ENCODE assay signal across 33 mouse cellular contexts in genomic region chr10:61345179-61345578, GRCm38 (mm10). TPM values are rescaled to one million over a fixed set of nuclear protein-coding genes. Genes with fewer than 3 reads are reported as not detected.
"Had no signal": no experiment of that assay in that cellular context is flagged by ENCODE, and none has a peak within 500 bp of the region (broad histone marks: within the 10 kb centered on the region; RNA-seq: fewer than 3 reads in every experiment).

No protein-coding gene starts in this region.

- H3K4me1 ChIP-seq: hindbrain, embryonic 15.5 days had no signal

- DNase-seq: gastrocnemius, adult 2 months; gastrocnemius, postnatal 10 days; gastrocnemius, postnatal 25 days; heart, adult 18-20 months; heart, postnatal 36 days; kidney, adult 18-20 months; kidney, adult 8-10 months; kidney, postnatal 10 days; kidney, postnatal 25 days; kidney, postnatal 4 days; liver; liver, embryonic 13.5 days had no signal

- H3K9me3 ChIP-seq: hindbrain, embryonic 13.5 days; hindbrain, embryonic 15.5 days; intestine, embryonic 15.5 days; limb, embryonic 10.5 days; limb, embryonic 12.5 days; liver, embryonic 13.5 days; liver, embryonic 15.5 days had no signal

- ATAC-seq: forebrain, embryonic 16.5 days; inflammation-experienced regulatory T-cells, adult 6 months; intestine, embryonic 15.5 days; intestine, postnatal 0 days had no signal

- H3K27ac ChIP-seq: gastrocnemius, adult 2 months; hindbrain, embryonic 15.5 days; intestine, embryonic 15.5 days; layer of hippocampus, adult 2 months; left cerebral cortex, adult 2 months; limb, embryonic 10.5 days; limb, embryonic 12.5 days; liver, embryonic 13.5 days; liver, embryonic 15.5 days had no signal

- H3K4me2 ChIP-seq: hindbrain, embryonic 13.5 days; hindbrain, embryonic 15.5 days; intestine, embryonic 15.5 days; limb, embryonic 12.5 days; liver, embryonic 11.5 days; liver, embryonic 13.5 days; liver, embryonic 15.5 days had no signal

- H3K27me3 ChIP-seq: hindbrain, embryonic 13.5 days; hindbrain, embryonic 15.5 days; intestine, embryonic 15.5 days; limb, embryonic 12.5 days; liver, embryonic 15.5 days had no signal

- H3K4me3 ChIP-seq: gastrocnemius, adult 2 months; hindbrain, embryonic 13.5 days; hindbrain, embryonic 15.5 days; intestine, embryonic 15.5 days; layer of hippocampus, adult 2 months; left cerebral cortex, adult 2 months; limb, embryonic 10.5 days; limb, embryonic 12.5 days; liver, embryonic 13.5 days; liver, embryonic 15.5 days had no signal

- H3K9ac ChIP-seq: hindbrain, embryonic 15.5 days; intestine, embryonic 15.5 days; limb, embryonic 12.5 days; liver, embryonic 13.5 days; liver, embryonic 15.5 days had no signal

RNA-seq across cellular contexts. Expression of gene Pald1, which starts 38.2 kb away (rescaled TPM):
- total RNA-seq: granulocyte monocyte progenitor cell, adult 5-6 weeks had no signal

RNA-seq across cellular contexts. Expression of gene Prf1, which starts 47.5 kb away (rescaled TPM):
- total RNA-seq: gastrocnemius, adult 2 months; gastrocnemius, postnatal 10 days; gastrocnemius, postnatal 25 days; gastrocnemius, postnatal 4 days; granulocyte monocyte progenitor cell, adult 5-6 weeks; layer of hippocampus, adult 2 months; layer of hippocampus, postnatal 10 days; layer of hippocampus, postnatal 25 days; left cerebral cortex, adult 2 months; left cerebral cortex, postnatal 14 days; left cerebral cortex, postnatal 36 days had no signal
- polyA plus RNA-seq: forebrain, embryonic 16.5 days; hindbrain, embryonic 15.5 days; intestine, embryonic 15.5 days; intestine, postnatal 0 days; kidney, embryonic 14.5 days; kidney, embryonic 16.5 days; limb, embryonic 10.5 days; limb, embryonic 12.5 days; limb, embryonic 14.5 days; liver, embryonic 13.5 days had no signal
